Mouse (Mus musculus) midbrain, embryonic 14.5 days (tissue): ENCODE data around the gene Ripply2. TPM values are rescaled to one million over a fixed set of nuclear protein-coding genes. Genes with fewer than 3 reads are reported as not detected.
"Not testable (repeated sequence)": the region's sequence is repeated elsewhere in the genome, so short reads cannot be mapped to it uniquely, and the experiment has no call there.

ENCODE experiments used
- ATAC-seq: fragments of 200-750 bp; cut with Nextera tagmentation; 2 replicates; pipeline ENCODE4 v1.8.0; 2017; ENCODE audit warnings: moderate number of reproducible peaks, moderate library complexity; ENCODE audit not compliant: low FRiP score, low TSS enrichment
- DNase-seq: peaks from one replicate; pipeline ENCODE4 v3.0.0-alpha.2; 2015
- H3K27ac ChIP-seq: fragments of 300-500 bp; sonication (generic); replicated peaks from 2 replicates; pipeline ENCODE4 v1.5.1; 2014; ENCODE audit warnings: mild to moderate bottlenecking, low read depth, low read length, moderate library complexity
- H3K27me3 ChIP-seq: fragments of 300-500 bp; sonication (generic); 2 replicates; pipeline ENCODE4 v1.6.1; 2014; ENCODE audit warnings: low read length, control low read depth, mixed read lengths; ENCODE audit not compliant: control insufficient read depth, insufficient read depth
- H3K36me3 ChIP-seq: fragments of 300-500 bp; sonication (generic); 2 replicates; pipeline ENCODE4 v1.6.1; 2014; ENCODE audit warnings: low read length, control low read depth; ENCODE audit not compliant: control insufficient read depth, insufficient read depth
- H3K4me1 ChIP-seq: fragments of 300-500 bp; sonication (generic); 2 replicates; pipeline ENCODE4 v1.6.1; 2014; ENCODE audit warnings: mild to moderate bottlenecking, antibody characterized with exemption, low read length, control low read depth; ENCODE audit not compliant: control insufficient read depth, insufficient read depth
- H3K4me2 ChIP-seq: fragments of 300-500 bp; sonication (generic); 2 replicates; pipeline ENCODE4 v1.6.1; 2014; ENCODE audit warnings: mild to moderate bottlenecking, low read length, moderate library complexity
- H3K4me3 ChIP-seq: fragments of 300-500 bp; sonication (generic); replicated peaks from 2 replicates; pipeline ENCODE4 v1.5.1; 2014; ENCODE audit warnings: low read depth, low read length
- H3K9ac ChIP-seq: fragments of 300-500 bp; sonication (generic); replicated peaks from 2 replicates; pipeline ENCODE4 v1.6.1; 2014; ENCODE audit warnings: mild to moderate bottlenecking, low read length, moderate library complexity
- H3K9me3 ChIP-seq: fragments of 300-500 bp; sonication (generic); 2 replicates; pipeline ENCODE4 v1.6.1; 2016; ENCODE audit warnings: low read length, control low read depth, mixed read lengths; ENCODE audit not compliant: control insufficient read depth
- WGBS: fragments of 180-500 bp; shearing (Covaris S2); extraction: QIAGEN DNeasy Blood & Tissue Kit; methylation state at CpG from one replicate; pipeline ENCODE4 v1.1.7; 2014; 5-methylcytosine and 5-hydroxymethylcytosine counted together
- polyA plus RNA-seq: library from polyadenylated mRNA; unstranded; fragments of >200 nt; fragmentation: Nextera tagmentation; extraction: Ambion mirVana; gene quantifications from 2 replicates; pipeline ENCODE4 v1.2.1, GENCODE M21; 2014

The Ripply2 gene
- 9.9 and 12.8 TPM in 2 replicates for polyA plus RNA-seq

- DNase-seq (peak; percentile 80), ATAC-seq (peak; percentile 84)
- H3K4me1 ChIP-seq, result 0 out of 2 replicates have a peak, but pooled peaks cover 3% of the 10 kb centered on the region
- peaks cover 15% of the 10 kb centered on the region; the same call in 1 of the 2 replicates for H3K27me3 ChIP-seq
- H3K9me3 ChIP-seq, result no peaks in the 10 kb centered on the region
- H3K4me3 ChIP-seq, result peak within 1 kb of the TSS; percentile 59
- H3K36me3 ChIP-seq, result no peaks in the 10 kb centered on the region
- WGBS, result under 1% methylated on average over 71 of the region's 71 CpGs
- peak within 1 kb of the TSS; percentile 73 for H3K9ac ChIP-seq
- H3K27ac ChIP-seq, result peak within 1 kb of the TSS; percentile 73
- peak within 1 kb of the TSS; percentile 82 for H3K4me2 ChIP-seq
Measured at GRCm38 (mm10) chr9:87015288-87015937, at the start of gene Ripply2. TSS of gene Ripply2 (plus strand) at chr9:87015537.

DNA sequence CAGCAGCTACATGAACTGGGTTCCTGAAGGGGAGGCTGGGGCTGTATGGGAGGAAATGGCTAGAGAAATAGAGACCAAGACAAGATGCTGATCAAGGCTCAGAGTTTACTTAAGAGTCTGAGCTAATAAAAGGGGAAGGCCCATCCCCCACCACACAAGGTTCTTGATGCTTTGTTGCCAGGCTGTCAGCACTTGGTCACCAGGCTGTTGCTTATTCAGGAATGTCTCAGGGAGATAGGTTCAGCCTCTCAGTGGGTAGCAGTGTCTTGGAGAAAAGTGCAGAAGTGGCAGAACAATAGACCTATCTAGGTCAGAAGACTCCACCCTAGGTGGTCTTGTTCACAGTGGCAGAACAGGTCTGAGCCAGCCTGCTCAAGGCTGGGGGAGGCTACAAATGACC, 42.9 kb upstream of the Ripply2 start:
- H3K4me1 ChIP-seq, ATAC-seq, H3K27ac ChIP-seq, H3K9ac ChIP-seq, H3K4me2 ChIP-seq, H3K9me3 ChIP-seq, H3K36me3 ChIP-seq, H3K27me3 ChIP-seq, H3K4me3 ChIP-seq, DNase-seq: not testable (repeated sequence)

- ATAC-seq (no peak), DNase-seq (no peak)
- WGBS, result 66% methylated on average over 4 of the region's 4 CpGs
- Histone ChIP-seq H3K36me3 (no peaks in the 10 kb centered on the region), H3K9me3 (no peaks in the 10 kb centered on the region), H3K27ac (no peak overlapping the region), H3K4me1 (no peaks in the 10 kb centered on the region), H3K9ac (no peak overlapping the region), H3K4me3 (no peak overlapping the region), H3K27me3 (no peaks in the 10 kb centered on the region), H3K4me2 (no peak overlapping the region)
Measured at GRCm38 (mm10) chr9:86973562-86973961, 41.8 kb upstream of the Ripply2 start.

DNA sequence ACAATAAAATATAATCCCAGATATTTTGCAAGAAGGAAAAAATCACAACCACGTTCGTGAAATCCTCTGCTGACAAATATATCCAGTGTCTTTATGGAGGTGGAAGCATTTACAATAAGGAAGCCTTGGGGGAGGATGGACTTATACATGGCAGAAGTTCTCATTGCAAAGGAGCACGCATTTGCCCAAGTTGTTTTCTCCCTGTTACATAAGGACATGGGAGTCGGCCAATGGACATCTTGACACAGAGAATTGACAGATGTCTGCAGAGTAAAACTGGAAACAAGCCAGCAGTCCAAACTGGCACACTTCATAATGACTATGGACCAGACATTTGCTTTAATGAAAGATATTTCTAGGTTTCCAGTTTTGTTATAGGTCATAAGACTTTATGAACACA, 38.4 kb upstream of the Ripply2 start:
- Histone ChIP-seq H3K4me3 (no peak overlapping the region), H3K36me3 (no peaks in the 10 kb centered on the region), H3K27me3 (no peaks in the 10 kb centered on the region), H3K27ac (no peak overlapping the region), H3K9ac (no peak overlapping the region), H3K4me2 (no peak overlapping the region), H3K9me3 (no peaks in the 10 kb centered on the region), H3K4me1 (no peaks in the 10 kb centered on the region)
- DNase-seq (no peak), ATAC-seq (no peak)
- 93% methylated on average over 4 of the region's 4 CpGs for WGBS

- H3K27ac ChIP-seq, result no peak overlapping the region
- DNase-seq, result no peak
- no peaks in the 10 kb centered on the region for H3K9me3 ChIP-seq
- H3K4me1 ChIP-seq, result no peaks in the 10 kb centered on the region
- WGBS, result 79% methylated on average over 7 of the region's 7 CpGs
- no peak overlapping the region for H3K4me2 ChIP-seq
- ATAC-seq, result no peak
- H3K36me3 ChIP-seq, result no peaks in the 10 kb centered on the region
- H3K4me3 ChIP-seq, result no peak overlapping the region
- no peaks in the 10 kb centered on the region for H3K27me3 ChIP-seq
- H3K9ac ChIP-seq, result no peak overlapping the region
Measured at GRCm38 (mm10) chr9:86978257-86978907, 37.0 kb upstream of the Ripply2 start.

DNA sequence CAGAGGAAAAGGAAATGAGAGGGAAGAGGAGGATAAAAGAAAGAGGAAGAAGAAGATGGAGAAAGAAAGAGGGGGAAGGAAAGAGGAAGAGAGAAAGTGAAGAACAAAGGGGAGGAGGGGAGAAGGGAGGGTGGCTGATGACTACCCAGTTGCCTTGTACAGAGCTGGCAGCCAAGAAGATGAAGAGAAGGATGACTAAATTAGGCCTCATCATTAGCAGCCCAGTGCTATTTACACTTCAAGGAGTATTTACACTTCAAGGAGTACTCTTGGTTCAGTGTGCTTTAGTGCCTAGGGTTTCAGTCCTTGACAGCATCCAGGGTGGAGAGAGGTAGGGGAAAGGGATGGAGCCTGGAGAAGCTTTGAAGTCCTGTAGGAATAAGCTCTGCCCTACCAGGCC, 35.3 kb upstream of the Ripply2 start:
- no peaks in the 10 kb centered on the region for H3K4me1 ChIP-seq
- H3K9ac ChIP-seq, result no peak overlapping the region
- no peak for DNase-seq
- no peak for ATAC-seq
- no peak overlapping the region for H3K27ac ChIP-seq
- H3K4me2 ChIP-seq, result no peak overlapping the region
- no peaks in the 10 kb centered on the region for H3K36me3 ChIP-seq
- H3K9me3 ChIP-seq, result no peaks in the 10 kb centered on the region
- H3K27me3 ChIP-seq, result no peaks in the 10 kb centered on the region
- H3K4me3 ChIP-seq, result no peak overlapping the region

GRCm38 (mm10) chr9:86980942-86981341, 34.4 kb upstream of the Ripply2 start:
- WGBS, result 61% methylated on average over 2 of the region's 2 CpGs
- no peak overlapping the region for H3K4me3 ChIP-seq
- no peaks in the 10 kb centered on the region for H3K36me3 ChIP-seq

GRCm38 (mm10) chr9:86981551-86981950, 33.8 kb upstream of the Ripply2 start:
- no peaks in the 10 kb centered on the region for H3K27me3 ChIP-seq
- H3K4me2 ChIP-seq, result no peak overlapping the region
- no peak overlapping the region for H3K4me3 ChIP-seq
- ATAC-seq, result no peak
- H3K9me3 ChIP-seq, result no peaks in the 10 kb centered on the region
- H3K27ac ChIP-seq, result no peak overlapping the region
- no peaks in the 10 kb centered on the region for H3K36me3 ChIP-seq
- no peak for DNase-seq
- no peak overlapping the region for H3K9ac ChIP-seq
- WGBS, result 22% methylated on average over 10 of the region's 10 CpGs
- H3K4me1 ChIP-seq, result no peaks in the 10 kb centered on the region

More at GRCm38 (mm10) chr9:86980942-86981341, 34.4 kb upstream of the Ripply2 start:
- no peak overlapping the region for H3K4me2 ChIP-seq
- ATAC-seq (no peak), DNase-seq (no peak)
- H3K9ac ChIP-seq, result no peak overlapping the region
- no peak overlapping the region for H3K27ac ChIP-seq
- no peaks in the 10 kb centered on the region for H3K27me3 ChIP-seq
- no peaks in the 10 kb centered on the region for H3K9me3 ChIP-seq
- H3K4me1 ChIP-seq, result no peaks in the 10 kb centered on the region

DNA sequence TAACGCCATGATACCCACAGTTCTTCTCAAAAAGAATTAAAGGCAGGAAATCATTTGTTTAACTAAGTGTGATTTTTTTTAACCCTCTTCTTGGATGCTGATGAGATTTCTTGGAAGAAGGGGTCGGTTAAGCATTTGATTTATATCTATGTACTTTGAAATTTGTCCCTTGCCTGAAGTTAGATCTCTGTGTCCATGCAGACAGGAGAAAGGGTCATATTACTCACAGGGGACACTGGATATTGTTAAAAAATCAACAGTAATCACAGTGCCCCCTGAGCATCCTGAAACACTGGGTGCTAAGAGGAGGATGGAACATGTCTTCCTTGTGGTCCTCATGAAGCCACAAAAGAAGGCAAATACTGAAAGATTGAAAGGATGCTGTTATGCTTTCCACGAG, 30.8 kb upstream of the Ripply2 start:
- no peak for ATAC-seq
- 87% methylated on average over 3 of the region's 3 CpGs for WGBS
- H3K27ac ChIP-seq, result no peak overlapping the region
- no peaks in the 10 kb centered on the region for H3K27me3 ChIP-seq
- H3K9ac ChIP-seq, result no peak overlapping the region
- no peaks in the 10 kb centered on the region for H3K9me3 ChIP-seq
- H3K36me3 ChIP-seq, result no peaks in the 10 kb centered on the region
- no peaks in the 10 kb centered on the region for H3K4me1 ChIP-seq
- DNase-seq, result no peak
- no peak overlapping the region for H3K4me2 ChIP-seq
- H3K4me3 ChIP-seq, result no peak overlapping the region
